In the genomic region with DNA sequence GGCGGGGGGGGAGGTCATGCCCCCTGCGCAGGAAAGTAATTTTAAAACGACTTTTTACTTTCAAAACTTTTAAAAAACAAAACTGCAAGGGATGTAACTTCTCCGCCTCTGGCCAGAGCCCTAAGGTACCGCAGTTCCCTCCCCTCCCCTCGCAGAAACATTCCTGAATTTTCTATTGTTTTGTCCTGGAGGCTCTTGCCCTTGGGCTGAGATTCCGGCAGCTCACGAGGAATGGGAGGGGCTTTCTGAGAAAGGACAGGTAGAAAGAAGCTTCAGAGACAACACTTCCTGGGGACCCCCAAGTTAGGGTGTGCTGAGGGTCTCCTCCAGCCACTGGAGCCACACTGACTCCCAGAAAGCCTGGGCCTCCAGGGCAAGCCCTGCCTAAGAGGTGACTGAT, we compare ENCODE assay signal across 8 mouse cellular contexts. TPM values are rescaled to one million over a fixed set of nuclear protein-coding genes. Genes with fewer than 3 reads are reported as not detected.
DNase-seq lines count a peak whose midpoint lies in the region; ATAC-seq and TF ChIP-seq lines count a peak whose summit lies in the region.

No protein-coding gene starts in this region.

- ATAC-seq in erythroblast, adult 5-6 weeks (replicated peaks; ENCODE audit: low FRiP score, poor library complexity, severe bottlenecking), result no peak
- ATAC-seq in forebrain, embryonic 14.5 days, result no peak
- ATAC-seq in liver, embryonic 14.5 days (ENCODE audit: insufficient read depth), result no peak

- peaks cover 60% of the 10 kb centered on the region for H3K4me1 ChIP-seq in erythroblast, embryonic 14.5 days (ENCODE audit: control insufficient read depth)
- peaks cover 15% of the 10 kb centered on the region for H3K4me1 ChIP-seq in forebrain, embryonic 14.5 days (ENCODE audit: control insufficient read depth, insufficient read depth, low read length)
- peaks cover 14 to 23% of the 10 kb centered on the region in 2 experiments for H3K4me1 ChIP-seq in liver, embryonic 14.5 days (replicated peaks; ENCODE audit: control insufficient read depth in 2 of 2, insufficient read depth in 2 of 2, low read length in 1 of 2)

- peak overlapping the region; percentile 72 for H3ac ChIP-seq in C2C12 (ENCODE audit: control insufficient read depth, insufficient read length, low read depth)

- H3K27ac ChIP-seq in forebrain, embryonic 14.5 days (ENCODE audit: low read depth, low read length), result no peak overlapping the region
- H3K27ac ChIP-seq in liver, embryonic 14.5 days, result no peak overlapping the region; the same call in 1 of the 2 replicates

- H3K9ac ChIP-seq in forebrain, embryonic 14.5 days (ENCODE audit: low read length), result no peak overlapping the region
- H3K9ac ChIP-seq in liver, embryonic 14.5 days (replicated peaks), result peak overlapping the region; percentile 49

- H3K4me3 ChIP-seq in erythroblast, embryonic 14.5 days (replicated peaks), result peak overlapping the region; percentile 95
- peak overlapping the region; percentile 73 for H3K4me3 ChIP-seq in C2C12 (ENCODE audit: insufficient read depth, poor library complexity, severe bottlenecking)
- H3K4me3 ChIP-seq in forebrain, embryonic 14.5 days (ENCODE audit: low read depth, low read length), result 0 out of 2 replicates have a peak overlapping the region, but pooled peaks have one; percentile 41
- H3K4me3 ChIP-seq in liver, embryonic 14.5 days (ENCODE audit: insufficient read depth in 1 of 2, low read depth in 2 of 2, low read length in 2 of 2), result peak overlapping the region; percentile 59 to 67

- H3K79me3 ChIP-seq in C2C12 (ENCODE audit: low read depth), result peaks cover 43% of the 10 kb centered on the region

- peaks cover 28% of the 10 kb centered on the region for H3K36me3 ChIP-seq in erythroblast, embryonic 14.5 days (ENCODE audit: control insufficient read depth)
- H3K36me3 ChIP-seq in C2C12 (ENCODE audit: control insufficient read depth, insufficient read depth), result peaks cover 26% of the 10 kb centered on the region
- H3K36me3 ChIP-seq in forebrain, embryonic 14.5 days (ENCODE audit: control insufficient read depth, insufficient read depth, low read length), result no peaks in the 10 kb centered on the region
- no peaks in the 10 kb centered on the region for H3K36me3 ChIP-seq in liver, embryonic 14.5 days (replicated peaks; ENCODE audit: control insufficient read depth, insufficient read depth, low read depth)

- no peaks in the 10 kb centered on the region; the same call in 1 of the 2 replicates for H3K27me3 ChIP-seq in erythroblast, embryonic 14.5 days (ENCODE audit: control insufficient read depth)
- H3K27me3 ChIP-seq in C2C12 (ENCODE audit: control insufficient read depth, insufficient read depth, insufficient read length), result no peaks in the 10 kb centered on the region
- no peaks in the 10 kb centered on the region for H3K27me3 ChIP-seq in forebrain, embryonic 14.5 days (replicated peaks; ENCODE audit: control insufficient read depth, insufficient read depth, low read length)
- H3K27me3 ChIP-seq in liver, embryonic 14.5 days (ENCODE audit: control insufficient read depth, insufficient read depth, low read length), result no peaks in the 10 kb centered on the region

- WGBS in forebrain, embryonic 14.5 days, result 13% methylated on average over 8 of the region's 8 CpGs
- WGBS in liver, embryonic 14.5 days (ENCODE audit: insufficient replicate concordance), result 43% methylated on average over 8 of the region's 8 CpGs

- no peaks in the 10 kb centered on the region for H3K9me3 ChIP-seq in erythroblast, embryonic 14.5 days (ENCODE audit: control insufficient read depth, low read length)
- H3K9me3 ChIP-seq in forebrain, embryonic 14.5 days (replicated peaks; ENCODE audit: control insufficient read depth, low read length), result no peaks in the 10 kb centered on the region
- no peaks in the 10 kb centered on the region for H3K9me3 ChIP-seq in liver, embryonic 14.5 days (ENCODE audit: control insufficient read depth, low read length)

- TF ChIP-seq EP300 in liver, embryonic 14.5 days (IDR thresholded peaks at IDR 0.05; ENCODE audit: low read depth), result no peak

- peaks cover 55% of the 10 kb centered on the region for H3K79me2 ChIP-seq in C2C12 (ENCODE audit: control insufficient read depth, insufficient read depth)

- no peak for TF ChIP-seq CTCF in C2C12 (IDR thresholded peaks at IDR 0.05; ENCODE audit: control insufficient read depth, insufficient read depth, insufficient read length)
- TF ChIP-seq CTCF in liver, embryonic 14.5 days (IDR thresholded peaks at IDR 0.05; ENCODE audit: low read depth), result no peak

- DNase-seq in forebrain, embryonic 14.5 days (ENCODE audit: low spot score), result no peak
- no peak for DNase-seq in liver, embryonic 14.5 days (ENCODE audit: low read depth in 3 of 3, low spot score in 3 of 3)
- no peak for DNase-seq in urinary bladder, postnatal 4 days (ENCODE audit: low spot score in 2 of 2)
- no peak for DNase-seq in layer of hippocampus, postnatal 25 days (ENCODE audit: extremely low spot score in 1 of 2, low spot score in 1 of 2)
- DNase-seq in right cerebral cortex, postnatal 36 days (ENCODE audit: low spot score in 2 of 2), result no peak

- peak overlapping the region; percentile 96 for H3K4me2 ChIP-seq in forebrain, embryonic 14.5 days (ENCODE audit: low read length)
- H3K4me2 ChIP-seq in liver, embryonic 14.5 days (ENCODE audit: low read depth), result peak overlapping the region; percentile 78

TF ChIP-seq in C2C12, 6 proteins besides CTCF, POLR2A, EP300 and RAD21:
- no peak for TF ChIP-seq CEBPB (IDR thresholded peaks at IDR 0.05; ENCODE audit: low read depth)
- TF ChIP-seq MAX (IDR thresholded peaks at IDR 0.05), result no peak
TF ChIP-seq in C2C12: peak in this region for 0.

RNA-seq across cellular contexts. Expression of a gene that starts 0.8 kb away (rescaled TPM):
- 6.3 and 6.8 TPM in 2 replicates for polyA plus RNA-seq in erythroblast, embryonic 14.5 days (2012)
- 21.5 and 23.6 TPM in 2 replicates for total RNA-seq in erythroblast, adult 5-6 weeks (2015; ENCODE audit: low replicate concordance)
- total RNA-seq in erythroblast, adult 5-6 weeks (2017; ENCODE audit: low replicate concordance), result 12.1 and 15.3 TPM in 2 replicates
- 103 TPM for polyA plus RNA-seq in C2C12 (2012; fragmentation: generic; extraction: Trizol)
- polyA plus RNA-seq in forebrain, embryonic 14.5 days (2014; fragmentation: Nextera tagmentation; extraction: Ambion mirVana), result 2.5 and 2.9 TPM in 2 replicates
- polyA plus RNA-seq in liver, embryonic 14.5 days (2012; rRNA removed), result 21.6 and 22.6 TPM in 2 replicates
- 7.3 and 11.4 TPM in 2 replicates for polyA plus RNA-seq in liver, embryonic 14.5 days (2014; fragmentation: Nextera tagmentation; extraction: Ambion mirVana)
- total RNA-seq in layer of hippocampus, postnatal 25 days (2021), result 10 to 100 TPM; 43.5 to 44.3 TPM

RNA-seq across cellular contexts. Expression of a gene that starts 40.6 kb away (rescaled TPM):
- polyA plus RNA-seq in erythroblast, embryonic 14.5 days (2012), result 2.2 and 3.4 TPM in 2 replicates
- 9.6 and 13.2 TPM in 2 replicates for total RNA-seq in erythroblast, adult 5-6 weeks (2015; ENCODE audit: low replicate concordance)
- 7.0 and 18.7 TPM in 2 replicates for total RNA-seq in erythroblast, adult 5-6 weeks (2017; ENCODE audit: low replicate concordance)
- 123 TPM for polyA plus RNA-seq in C2C12 (2012; fragmentation: generic; extraction: Trizol)
- polyA plus RNA-seq in forebrain, embryonic 14.5 days (2014; fragmentation: Nextera tagmentation; extraction: Ambion mirVana), result 60.5 and 60.9 TPM in 2 replicates
- 7.5 and 12.3 TPM in 2 replicates for polyA plus RNA-seq in liver, embryonic 14.5 days (2012; rRNA removed)
- polyA plus RNA-seq in liver, embryonic 14.5 days (2014; fragmentation: Nextera tagmentation; extraction: Ambion mirVana), result 49.3 and 51.8 TPM in 2 replicates
- total RNA-seq in layer of hippocampus, postnatal 25 days (2021), result 10 to 100 TPM; 90.3 to 92.3 TPM

Comparison
In these comparisons a context has a peak if more than half of its experiments do, and no peak if none do; other contexts are left out.
1. H3K4me3 ChIP-seq: peak in every context shown above with its lines; median percentile 95 in erythroblast, embryonic 14.5 days; 73 in C2C12; 63 in liver, embryonic 14.5 days; 41 in forebrain, embryonic 14.5 days.